Mouse (Mus musculus): ENCODE data around the gene Gm20390. TPM values are rescaled to one million over a fixed set of nuclear protein-coding genes. Genes with fewer than 3 reads are reported as not detected.

Gene Gm20390
- polyA plus RNA-seq, 1 experiment from 2014 or later = 498 TPM

DNA sequence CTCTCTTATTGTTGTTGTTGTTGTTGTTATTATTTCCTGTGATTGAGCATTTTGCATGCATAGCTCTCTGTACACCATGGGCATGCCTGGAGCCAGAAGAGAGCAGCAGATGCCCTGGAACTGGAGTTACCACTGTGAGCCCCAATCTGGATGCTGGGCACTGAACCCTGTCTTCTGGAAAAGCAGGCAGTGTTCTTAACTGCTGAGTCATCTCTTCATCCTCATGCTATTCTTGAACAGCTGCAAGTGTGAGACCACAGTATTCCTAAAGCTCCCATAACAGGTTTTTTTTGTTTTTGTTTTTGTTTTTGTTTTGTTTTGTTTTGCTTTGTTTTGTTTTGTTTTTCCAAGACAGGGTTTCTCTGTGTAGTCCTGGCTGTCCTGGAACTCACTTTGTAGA is 18.2 kb upstream of the Gm20390 start:
- H3K27me3 ChIP-seq (ENCODE audit: low read depth, poor library complexity, severe bottlenecking) = no peaks in the 10 kb centered on the region
- no peaks in the 10 kb centered on the region for H3K9me3 ChIP-seq (replicated peaks)
- no peak overlapping the region for H3K27ac ChIP-seq (replicated peaks)
- H3K36me3 ChIP-seq = no peaks in the 10 kb centered on the region
- H3K4me3 ChIP-seq = no peak overlapping the region
- no peaks in the 10 kb centered on the region for H3K4me1 ChIP-seq
- DNase-seq (ENCODE audit: low spot score) = no peak

- Histone ChIP-seq H3K4me1 (no peaks in the 10 kb centered on the region), H3K36me3 (no peaks in the 10 kb centered on the region), H3K27ac (replicated peaks) (no peak overlapping the region), H3K27me3 (ENCODE audit: low read depth, poor library complexity, severe bottlenecking) (no peaks in the 10 kb centered on the region), H3K4me3 (no peak overlapping the region), H3K9me3 (replicated peaks) (no peaks in the 10 kb centered on the region)
- DNase-seq (ENCODE audit: low spot score) = no peak
- WGBS = 87% methylated on average over 5 of the region's 5 CpGs
Measured at GRCm38 (mm10) chr11:93985265-93985664, 17.2 kb upstream of the Gm20390 start.

DNA sequence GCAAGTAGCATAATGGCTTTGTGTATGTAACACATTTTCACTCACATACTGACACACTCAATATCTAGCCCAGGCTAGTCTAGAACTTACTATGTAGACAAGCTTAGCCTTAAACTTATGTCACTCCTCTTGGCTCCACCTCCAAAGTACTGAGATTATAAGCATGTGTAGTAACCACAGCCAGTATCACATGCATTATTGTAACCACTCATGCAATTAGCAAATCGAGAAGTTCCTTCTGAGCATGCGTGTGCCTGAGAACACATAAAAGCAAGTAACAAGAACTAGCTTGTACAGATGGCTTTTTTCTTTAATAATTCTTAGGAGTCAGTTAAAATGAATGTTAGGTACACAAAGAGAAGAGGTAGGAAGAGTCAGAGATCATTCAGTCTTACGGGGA is 16.5 kb upstream of the Gm20390 start:
- no peak overlapping the region for H3K27ac ChIP-seq (replicated peaks)
- no peaks in the 10 kb centered on the region for H3K9me3 ChIP-seq (replicated peaks)
- no peaks in the 10 kb centered on the region for H3K4me1 ChIP-seq
- H3K36me3 ChIP-seq = no peaks in the 10 kb centered on the region
- DNase-seq (ENCODE audit: low spot score) = no peak
- 90% methylated on average over 3 of the region's 3 CpGs for WGBS
- H3K27me3 ChIP-seq (ENCODE audit: low read depth, poor library complexity, severe bottlenecking) = no peaks in the 10 kb centered on the region
- H3K4me3 ChIP-seq = no peak overlapping the region

GRCm38 (mm10) chr11:93979502-93980049 is 11.5 kb upstream of the Gm20390 start:
- Histone ChIP-seq H3K4me3 (no peak overlapping the region), H3K4me1 (no peaks in the 10 kb centered on the region), H3K27ac (replicated peaks) (no peak overlapping the region), H3K36me3 (no peaks in the 10 kb centered on the region), H3K9me3 (replicated peaks) (no peaks in the 10 kb centered on the region), H3K27me3 (ENCODE audit: low read depth, poor library complexity, severe bottlenecking) (no peaks in the 10 kb centered on the region)
- 76% methylated on average over 6 of the region's 6 CpGs for WGBS
- DNase-seq (ENCODE audit: low spot score) = no peak

- Histone ChIP-seq H3K4me3 (no peak overlapping the region), H3K9me3 (replicated peaks) (no peaks in the 10 kb centered on the region), H3K27me3 (ENCODE audit: low read depth, poor library complexity, severe bottlenecking) (no peaks in the 10 kb centered on the region), H3K36me3 (no peaks in the 10 kb centered on the region), H3K27ac (replicated peaks) (no peak overlapping the region), H3K4me1 (peaks cover 8% of the 10 kb centered on the region)
- 94% methylated on average over 5 of the region's 5 CpGs for WGBS
- no peak for DNase-seq (ENCODE audit: low spot score)
Measured at GRCm38 (mm10) chr11:93972951-93973350, 4.9 kb upstream of the Gm20390 start.

DNA sequence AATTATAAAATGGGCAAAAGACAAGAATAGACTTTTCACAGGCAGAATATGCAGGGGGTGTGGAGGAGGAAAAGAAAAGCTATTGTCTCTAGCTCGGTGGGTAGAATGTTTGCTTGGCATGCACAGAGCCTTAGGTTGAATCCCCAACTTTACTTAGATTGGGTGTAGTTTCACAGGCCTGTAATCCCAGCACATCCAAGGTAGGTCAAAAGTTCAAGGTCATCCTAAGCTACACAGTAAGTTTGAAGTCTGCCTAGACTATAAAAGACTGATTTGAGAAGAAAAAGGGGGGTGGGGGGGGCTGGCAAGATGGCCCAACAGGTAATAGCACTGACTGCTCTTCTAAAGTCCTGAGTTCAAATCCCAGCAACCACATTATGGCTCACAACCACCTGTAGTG is 1.7 kb upstream of the Gm20390 start:
- Histone ChIP-seq H3K27me3 (ENCODE audit: low read depth, poor library complexity, severe bottlenecking) (no peaks in the 10 kb centered on the region), H3K27ac (replicated peaks) (no peak overlapping the region), H3K36me3 (peaks cover 15% of the 10 kb centered on the region), H3K4me1 (peaks cover 21% of the 10 kb centered on the region), H3K9me3 (replicated peaks) (no peaks in the 10 kb centered on the region), H3K4me3 (no peak overlapping the region)
- DNase-seq (ENCODE audit: low spot score) = no peak
- 73% methylated on average over 1 of the region's 1 CpGs for WGBS

GRCm38 (mm10) chr11:93969171-93969570 is 1.1 kb upstream of the Gm20390 start:
- Histone ChIP-seq H3K36me3 (peaks cover 21% of the 10 kb centered on the region), H3K27ac (replicated peaks) (peak overlapping the region; percentile 90; the same call in 1 of the 2 replicates), H3K27me3 (ENCODE audit: low read depth, poor library complexity, severe bottlenecking) (no peaks in the 10 kb centered on the region), H3K9me3 (replicated peaks) (no peaks in the 10 kb centered on the region), H3K4me1 (peaks cover 21% of the 10 kb centered on the region), H3K4me3 (0 out of 2 replicates have a peak overlapping the region, but pooled peaks have one; percentile 83)
- 91% methylated on average over 6 of the region's 6 CpGs for WGBS
- no peak for DNase-seq (ENCODE audit: low spot score)

- Histone ChIP-seq H3K4me3 (peak overlapping the region; percentile 83), H3K9me3 (replicated peaks) (no peaks in the 10 kb centered on the region), H3K27ac (replicated peaks) (peak overlapping the region; percentile 90), H3K27me3 (ENCODE audit: low read depth, poor library complexity, severe bottlenecking) (no peaks in the 10 kb centered on the region), H3K36me3 (peaks cover 25% of the 10 kb centered on the region), H3K4me1 (peaks cover 21% of the 10 kb centered on the region)
- WGBS = 55% methylated on average over 6 of the region's 6 CpGs
- DNase-seq (ENCODE audit: low spot score) = no peak
Measured at GRCm38 (mm10) chr11:93968848-93969128, 695 bp upstream of the Gm20390 start.

DNA sequence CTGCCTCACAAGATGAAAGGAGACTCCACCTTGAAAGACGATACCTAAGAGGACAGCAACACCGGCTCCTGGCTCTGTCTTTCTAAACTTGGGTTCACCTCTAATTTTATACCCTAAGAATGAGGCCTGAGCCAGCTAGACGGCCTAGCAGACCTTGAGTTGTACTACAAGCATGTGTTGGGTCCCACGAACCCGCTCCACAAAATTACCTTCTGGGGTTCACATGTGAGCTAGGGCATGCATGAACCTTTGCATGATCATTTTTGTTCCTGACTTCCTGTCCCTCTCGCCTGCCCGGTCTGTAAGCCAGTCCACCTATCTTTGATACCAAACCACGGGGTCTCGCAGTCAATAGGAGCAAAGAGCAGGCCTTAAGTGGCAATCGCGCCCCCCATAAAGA is 712 bp downstream of the Gm20390 start:
- no peak for DNase-seq (ENCODE audit: low spot score)
- H3K27ac ChIP-seq (replicated peaks) = peak overlapping the region; percentile 90

DNA sequence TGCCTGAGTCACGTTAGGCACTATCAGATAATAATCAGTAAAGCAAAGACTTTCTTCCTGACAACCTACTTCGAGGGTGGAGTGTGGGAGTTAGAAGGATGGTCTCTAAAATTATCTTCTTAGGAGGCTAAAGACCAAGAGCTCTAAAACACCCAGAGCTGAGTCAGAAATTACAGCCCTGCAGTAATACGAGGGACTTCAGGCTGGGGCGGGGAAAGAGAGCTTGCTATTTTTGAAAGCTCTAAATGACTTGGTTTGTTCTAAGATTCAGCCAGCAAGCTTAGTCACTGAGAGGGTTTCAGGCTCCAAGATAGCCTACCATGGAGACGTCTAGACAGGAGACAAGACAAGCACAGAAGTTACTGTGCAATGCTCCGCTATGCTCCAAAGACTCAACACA is 2.7 kb downstream of the Gm20390 start:
- Histone ChIP-seq H3K9me3 (replicated peaks) (no peaks in the 10 kb centered on the region), H3K4me1 (peaks cover 23% of the 10 kb centered on the region), H3K27ac (replicated peaks) (no peak overlapping the region), H3K36me3 (peaks cover 59% of the 10 kb centered on the region), H3K4me3 (no peak overlapping the region), H3K27me3 (ENCODE audit: low read depth, poor library complexity, severe bottlenecking) (no peaks in the 10 kb centered on the region)
- DNase-seq (ENCODE audit: low spot score) = no peak
- 92% methylated on average over 6 of the region's 6 CpGs for WGBS

More for the DNA sequence above, 712 bp downstream of the Gm20390 start:
- WGBS = 8% methylated on average over 11 of the region's 11 CpGs
- Histone ChIP-seq H3K9me3 (replicated peaks) (no peaks in the 10 kb centered on the region), H3K4me3 (peak overlapping the region; percentile 83), H3K27me3 (ENCODE audit: low read depth, poor library complexity, severe bottlenecking) (no peaks in the 10 kb centered on the region), H3K4me1 (peaks cover 23% of the 10 kb centered on the region), H3K36me3 (peaks cover 39% of the 10 kb centered on the region)

DNA sequence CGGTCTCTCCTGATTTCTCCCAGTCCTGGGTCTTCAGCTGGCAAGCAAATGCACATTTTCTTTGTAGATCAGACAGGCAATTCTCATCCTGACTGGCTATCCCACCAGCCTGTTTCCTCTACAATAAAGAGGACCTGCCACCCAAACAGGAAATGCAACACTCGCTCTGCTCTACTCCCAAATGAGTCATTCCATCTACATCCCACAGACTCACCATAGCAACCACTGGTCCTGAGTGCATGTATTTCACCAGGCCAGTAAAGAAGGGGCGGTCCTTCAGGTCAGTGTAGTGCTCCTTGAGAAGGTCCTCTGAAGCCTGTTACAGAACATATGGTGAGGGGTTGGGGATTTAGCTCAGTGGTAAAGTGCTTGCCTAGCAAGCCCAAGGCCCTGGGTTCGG is 5.1 kb downstream of the Gm20390 start:
- Histone ChIP-seq H3K27me3 (ENCODE audit: low read depth, poor library complexity, severe bottlenecking) (no peaks in the 10 kb centered on the region), H3K4me1 (peaks cover 15% of the 10 kb centered on the region), H3K9me3 (replicated peaks) (no peaks in the 10 kb centered on the region), H3K4me3 (no peak overlapping the region), H3K36me3 (peaks cover 83% of the 10 kb centered on the region), H3K27ac (replicated peaks) (no peak overlapping the region)
- DNase-seq (ENCODE audit: low spot score) = no peak
- 83% methylated on average over 4 of the region's 4 CpGs for WGBS

- Histone ChIP-seq H3K36me3 (peaks cover 96% of the 10 kb centered on the region), H3K4me1 (peaks cover 12% of the 10 kb centered on the region), H3K27me3 (ENCODE audit: low read depth, poor library complexity, severe bottlenecking) (no peaks in the 10 kb centered on the region), H3K4me3 (no peak overlapping the region), H3K27ac (replicated peaks) (no peak overlapping the region), H3K9me3 (replicated peaks) (no peaks in the 10 kb centered on the region)
- no peak for DNase-seq (ENCODE audit: low spot score)
- 90% methylated on average over 6 of the region's 6 CpGs for WGBS
Measured at GRCm38 (mm10) chr11:93961482-93961881, 6.6 kb downstream of the Gm20390 start.

DNA sequence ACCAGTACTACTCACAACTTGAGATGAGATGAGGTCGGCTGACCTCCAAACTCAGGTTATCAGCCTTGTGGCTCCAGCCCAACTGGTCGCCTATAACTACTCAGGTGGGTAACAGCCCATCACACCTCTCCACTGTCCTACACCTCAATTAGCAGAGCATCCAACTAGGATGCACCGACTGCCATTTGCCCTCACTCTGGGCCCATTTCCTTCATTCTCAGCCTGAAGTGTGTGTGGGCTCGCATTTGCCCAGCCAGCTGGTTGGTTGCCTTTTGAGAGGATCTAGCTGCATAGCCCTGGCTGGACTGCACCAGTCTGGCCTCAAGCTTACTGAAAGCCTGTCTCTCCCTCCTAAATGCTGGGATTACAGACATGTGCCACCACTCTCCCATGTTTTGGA is 10.3 kb downstream of the Gm20390 start:
- Histone ChIP-seq H3K9me3 (replicated peaks) (no peaks in the 10 kb centered on the region), H3K36me3 (peaks cover 75% of the 10 kb centered on the region), H3K4me1 (peaks cover 39% of the 10 kb centered on the region), H3K4me3 (no peak overlapping the region), H3K27me3 (ENCODE audit: low read depth, poor library complexity, severe bottlenecking) (no peaks in the 10 kb centered on the region), H3K27ac (replicated peaks) (no peak overlapping the region)
- DNase-seq (ENCODE audit: low spot score) = no peak
- 85% methylated on average over 4 of the region's 4 CpGs for WGBS

DNA sequence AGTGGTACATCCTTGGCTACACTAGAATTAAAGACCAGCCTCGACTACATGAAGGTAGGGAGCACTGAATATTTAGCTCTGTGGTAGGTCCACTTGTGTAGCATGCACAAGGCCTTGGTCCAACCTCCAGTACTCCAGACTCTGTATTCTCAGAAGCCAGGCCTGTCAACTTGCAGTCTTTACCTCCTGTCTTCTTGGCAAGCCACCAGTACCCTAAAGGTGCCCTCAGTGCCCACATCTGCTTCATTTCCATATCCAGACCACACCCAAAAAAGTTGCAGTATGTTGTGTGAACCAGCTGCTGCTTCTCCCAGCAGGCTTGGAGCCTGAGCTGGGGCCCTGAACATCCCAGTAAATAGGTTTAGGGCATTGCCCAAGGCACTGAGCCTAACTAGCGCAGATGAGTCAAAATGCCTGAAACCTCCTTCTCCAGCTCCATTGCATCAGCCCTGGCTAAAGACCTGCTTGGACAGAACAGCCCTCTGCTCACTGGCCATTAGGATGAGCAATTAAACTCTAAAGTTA is 11.0 kb downstream of the Gm20390 start:
- 83% methylated on average over 2 of the region's 2 CpGs for WGBS
- no peak overlapping the region for H3K4me3 ChIP-seq
- H3K27me3 ChIP-seq (ENCODE audit: low read depth, poor library complexity, severe bottlenecking) = no peaks in the 10 kb centered on the region
- H3K27ac ChIP-seq (replicated peaks) = no peak overlapping the region
- no peaks in the 10 kb centered on the region for H3K9me3 ChIP-seq (replicated peaks)
- DNase-seq (ENCODE audit: low spot score) = no peak
- H3K36me3 ChIP-seq = peaks cover 75% of the 10 kb centered on the region
- peaks cover 46% of the 10 kb centered on the region for H3K4me1 ChIP-seq

Data from midbrain, embryonic 10.5 days (tissue).